Mouse (Mus musculus) kidney, adult 2 months (tissue): ENCODE data around the gene Sox21. TPM values are rescaled to one million over a fixed set of nuclear protein-coding genes. Genes with fewer than 3 reads are reported as not detected.

Experiments
- DNase-seq: peaks from one replicate; pipeline ENCODE4 v3.0.0; 2021
- H3K27ac ChIP-seq: fragments of 200-500 bp; 2 replicates; pipeline ENCODE4 v1.5.1; 2012; ENCODE audit warnings: low read depth, low read length, control low read depth, inconsistent platforms; ENCODE audit not compliant: insufficient read depth
- H3K27me3 ChIP-seq: fragments of 200-500 bp; replicated peaks from 2 replicates; pipeline ENCODE4 v1.6.1; 2012; ENCODE audit warnings: mild to moderate bottlenecking, moderate library complexity, low read length, inconsistent platforms; ENCODE audit not compliant: control insufficient read depth, insufficient read depth
- H3K36me3 ChIP-seq: fragments of 200-500 bp; 2 replicates; pipeline ENCODE4 v1.6.1; 2012; ENCODE audit warnings: mild to moderate bottlenecking, moderate library complexity, low read length, inconsistent platforms; ENCODE audit not compliant: control insufficient read depth, insufficient read depth
- H3K4me1 ChIP-seq: fragments of 200-500 bp; 2 replicates; pipeline ENCODE4 v1.6.1; 2011; ENCODE audit warnings: low read length; ENCODE audit not compliant: control insufficient read depth, insufficient read depth
- H3K4me3 ChIP-seq: fragments of 200-500 bp; 2 replicates; pipeline ENCODE4 v1.5.1; 2011; ENCODE audit warnings: mild to moderate bottlenecking, low read depth, low read length, control low read depth; ENCODE audit not compliant: insufficient read depth
- CTCF ChIP-seq: fragments of 200-500 bp; conservative IDR thresholded peaks from 2 replicates; pipeline ENCODE4 v1.5.1; 2011; ENCODE audit warnings: low read depth, mild to moderate bottlenecking, control low read depth, low read length, moderate library complexity, mixed read lengths; ENCODE audit not compliant: insufficient read depth, insufficient read length
- POLR2A ChIP-seq: fragments of 200-500 bp; IDR thresholded peaks from one replicate; pipeline ENCODE4 v1.6.1; 2011; ENCODE audit warnings: low read depth, low read length, control low read depth
- WGBS: fragments of 180-500 bp; shearing (Covaris S2); methylation state at CpG from one replicate; pipeline ENCODE4 v1.1.7; 2018; 5-methylcytosine and 5-hydroxymethylcytosine counted together
- polyA plus RNA-seq: library from polyadenylated mRNA; depleted of rRNA; stranded (reverse); fragments of >200 nt; gene quantifications from 2 replicates; pipeline ENCODE4 v1.2.3, GENCODE M21; 2012; rRNA removed

The Sox21 gene
- polyA plus RNA-seq, 1 experiment, result not detected

GRCm38 (mm10) chr14:118200731-118201130 is 36.1 kb downstream of the Sox21 start:
- no peaks in the 10 kb centered on the region for H3K4me1 ChIP-seq
- 73% methylated on average over 3 of the region's 3 CpGs for WGBS
- no peaks in the 10 kb centered on the region for H3K27me3 ChIP-seq
- TF ChIP-seq POLR2A (no peak), CTCF (no peak)
- H3K36me3 ChIP-seq, result no peaks in the 10 kb centered on the region
- H3K27ac ChIP-seq, result no peak overlapping the region
- H3K4me3 ChIP-seq, result no peak overlapping the region
- peak; percentile 12 for DNase-seq

GRCm38 (mm10) chr14:118197063-118197462 is 39.8 kb downstream of the Sox21 start:
- H3K27me3 ChIP-seq, result no peaks in the 10 kb centered on the region; the same call in 1 of the 2 replicates
- no peak for TF ChIP-seq CTCF
- no peak for TF ChIP-seq POLR2A
- DNase-seq, result no peak
- no peak overlapping the region for H3K4me3 ChIP-seq
- H3K4me1 ChIP-seq, result no peaks in the 10 kb centered on the region
- H3K27ac ChIP-seq, result no peak overlapping the region
- 60% methylated on average over 12 of the region's 12 CpGs for WGBS
- no peaks in the 10 kb centered on the region for H3K36me3 ChIP-seq

GRCm38 (mm10) chr14:118194219-118194914 is 42.5 kb downstream of the Sox21 start:
- Histone ChIP-seq H3K4me3 (no peak overlapping the region), H3K4me1 (no peaks in the 10 kb centered on the region), H3K36me3 (no peaks in the 10 kb centered on the region), H3K27me3 (no peaks in the 10 kb centered on the region; the same call in 1 of the 2 replicates), H3K27ac (no peak overlapping the region)
- TF ChIP-seq POLR2A, result no peak
- no peak for DNase-seq
- 69% methylated on average over 13 of the region's 13 CpGs for WGBS

- no peak overlapping the region for H3K27ac ChIP-seq
- no peak for DNase-seq
- H3K4me1 ChIP-seq, result no peaks in the 10 kb centered on the region
- TF ChIP-seq POLR2A (no peak), CTCF (no peak)
- no peak overlapping the region for H3K4me3 ChIP-seq
- 72% methylated on average over 10 of the region's 10 CpGs for WGBS
- H3K27me3 ChIP-seq, result no peaks in the 10 kb centered on the region; the same call in 1 of the 2 replicates
- H3K36me3 ChIP-seq, result no peaks in the 10 kb centered on the region
Measured at GRCm38 (mm10) chr14:118193663-118194062, 43.2 kb downstream of the Sox21 start.

GRCm38 (mm10) chr14:118193001-118193628 is 43.7 kb downstream of the Sox21 start:
- WGBS, result 68% methylated on average over 10 of the region's 10 CpGs
- Histone ChIP-seq H3K27ac (no peak overlapping the region), H3K36me3 (no peaks in the 10 kb centered on the region), H3K4me3 (no peak overlapping the region), H3K27me3 (no peaks in the 10 kb centered on the region; the same call in 1 of the 2 replicates), H3K4me1 (no peaks in the 10 kb centered on the region)
- TF ChIP-seq CTCF (no peak), POLR2A (no peak)
- DNase-seq, result no peak

GRCm38 (mm10) chr14:118191442-118191841 is 45.4 kb downstream of the Sox21 start:
- Histone ChIP-seq H3K27ac (no peak overlapping the region), H3K36me3 (no peaks in the 10 kb centered on the region), H3K4me3 (no peak overlapping the region), H3K4me1 (no peaks in the 10 kb centered on the region), H3K27me3 (no peaks in the 10 kb centered on the region; the same call in 1 of the 2 replicates)
- WGBS, result 70% methylated on average over 9 of the region's 9 CpGs
- DNase-seq, result no peak
- TF ChIP-seq POLR2A, result no peak
- no peak for TF ChIP-seq CTCF

Other genes starting within 250 kb of the Sox21 start
- gene Dct, start 184.8 kb downstream of the Sox21 start, polyA plus RNA-seq, result 0.18 and 0.25 TPM in 2 replicates
- gene Tgds, start 104.3 kb downstream of the Sox21 start, polyA plus RNA-seq, result 14.1 and 15.9 TPM in 2 replicates
- gene Gpr180, start 99.9 kb downstream of the Sox21 start, polyA plus RNA-seq, result 34.6 and 36.7 TPM in 2 replicates
- not detected in 2 replicates for gene Gm9376, start 29.9 kb upstream of the Sox21 start, polyA plus RNA-seq